Mouse (Mus musculus) limb, embryonic 13.5 days (tissue): ENCODE data around the gene Gm28043. TPM values are rescaled to one million over a fixed set of nuclear protein-coding genes. Genes with fewer than 3 reads are reported as not detected.

ENCODE experiments used
- ATAC-seq: fragments of 200-750 bp; cut with Nextera tagmentation; 2 replicates; pipeline ENCODE4 v1.8.0; 2017; ENCODE audit warnings: low read depth, moderate number of reproducible peaks, moderate TSS enrichment; ENCODE audit not compliant: low FRiP score
- H3K27ac ChIP-seq: fragments of 300-500 bp; sonication (generic); 2 replicates; pipeline ENCODE4 v1.5.1; 2015; ENCODE audit warnings: inconsistent platforms, mild to moderate bottlenecking, moderate library complexity
- H3K27me3 ChIP-seq: fragments of 300-500 bp; sonication (generic); 2 replicates; pipeline ENCODE4 v1.6.1; 2015; ENCODE audit warnings: mild to moderate bottlenecking, inconsistent platforms
- H3K36me3 ChIP-seq: fragments of 300-500 bp; sonication (generic); 2 replicates; pipeline ENCODE4 v1.6.1; 2015; ENCODE audit warnings: inconsistent platforms, mild to moderate bottlenecking, moderate library complexity
- H3K4me1 ChIP-seq: fragments of 300-500 bp; sonication (generic); 2 replicates; pipeline ENCODE4 v1.6.1; 2015; ENCODE audit warnings: inconsistent platforms
- H3K4me2 ChIP-seq: fragments of 300-500 bp; sonication (generic); replicated peaks from 2 replicates; pipeline ENCODE4 v1.6.1; 2015; ENCODE audit warnings: inconsistent platforms, mild to moderate bottlenecking, moderate library complexity
- H3K4me3 ChIP-seq: fragments of 300-500 bp; sonication (generic); 2 replicates; pipeline ENCODE4 v1.5.1; 2015; ENCODE audit warnings: moderate library complexity, mild to moderate bottlenecking, inconsistent platforms
- H3K9ac ChIP-seq: fragments of 300-500 bp; sonication (generic); 2 replicates; pipeline ENCODE4 v1.6.1; 2015; ENCODE audit warnings: mild to moderate bottlenecking, inconsistent platforms
- H3K9me3 ChIP-seq: fragments of 300-500 bp; sonication (generic); 2 replicates; pipeline ENCODE4 v1.6.1; 2016; ENCODE audit warnings: inconsistent platforms
- WGBS: fragments of 180-500 bp; shearing (Covaris S2); methylation state at CpG from one replicate; pipeline ENCODE4 v1.1.7; 2015; 5-methylcytosine and 5-hydroxymethylcytosine counted together
- polyA plus RNA-seq: library from polyadenylated mRNA; unstranded; fragments of >200 nt; fragmentation: Nextera tagmentation; extraction: Ambion mirVana; gene quantifications from 2 replicates; pipeline ENCODE4 v1.2.1, GENCODE M21; 2015

Gene Gm28043
- polyA plus RNA-seq, 1 experiment from 2014 or later: 3.1 TPM

GRCm38 (mm10) chr17:29719628-29720575 lies 105.2 kb downstream of the Gm28043 start:
- H3K9me3 ChIP-seq: no peaks in the 10 kb centered on the region
- no peak overlapping the region for H3K9ac ChIP-seq
- no peaks in the 10 kb centered on the region for H3K36me3 ChIP-seq
- no peaks in the 10 kb centered on the region for H3K27me3 ChIP-seq
- WGBS: 78% methylated on average over 13 of the region's 13 CpGs
- no peak overlapping the region for H3K4me2 ChIP-seq
- H3K4me3 ChIP-seq: no peak overlapping the region
- H3K4me1 ChIP-seq: peaks cover 14% of the 10 kb centered on the region
- no peak for ATAC-seq
- no peak overlapping the region for H3K27ac ChIP-seq

- Histone ChIP-seq H3K27ac (no peak overlapping the region), H3K4me2 (no peak overlapping the region), H3K27me3 (no peaks in the 10 kb centered on the region), H3K4me3 (no peak overlapping the region), H3K9ac (no peak overlapping the region), H3K36me3 (no peaks in the 10 kb centered on the region), H3K4me1 (peaks cover 10% of the 10 kb centered on the region), H3K9me3 (no peaks in the 10 kb centered on the region)
- WGBS: 57% methylated on average over 11 of the region's 11 CpGs
- no peak for ATAC-seq
Observed at GRCm38 (mm10) chr17:29720755-29721365, 106.2 kb downstream of the Gm28043 start.

GRCm38 (mm10) chr17:29724610-29725009 lies 109.9 kb downstream of the Gm28043 start:
- ATAC-seq: no peak

GRCm38 (mm10) chr17:29725027-29725620 lies 110.4 kb downstream of the Gm28043 start:
- no peak overlapping the region for H3K4me3 ChIP-seq
- H3K4me2 ChIP-seq: no peak overlapping the region
- no peaks in the 10 kb centered on the region for H3K9me3 ChIP-seq
- no peaks in the 10 kb centered on the region for H3K27me3 ChIP-seq
- no peak overlapping the region for H3K27ac ChIP-seq
- no peaks in the 10 kb centered on the region for H3K4me1 ChIP-seq
- H3K9ac ChIP-seq: no peak overlapping the region
- no peak for ATAC-seq
- no peaks in the 10 kb centered on the region for H3K36me3 ChIP-seq
- WGBS: 72% methylated on average over 6 of the region's 6 CpGs

More at GRCm38 (mm10) chr17:29724610-29725009, 109.9 kb downstream of the Gm28043 start:
- no peaks in the 10 kb centered on the region for H3K27me3 ChIP-seq
- no peak overlapping the region for H3K4me2 ChIP-seq
- no peak overlapping the region for H3K9ac ChIP-seq
- H3K36me3 ChIP-seq: no peaks in the 10 kb centered on the region
- no peaks in the 10 kb centered on the region for H3K4me1 ChIP-seq
- H3K4me3 ChIP-seq: no peak overlapping the region
- H3K27ac ChIP-seq: no peak overlapping the region
- H3K9me3 ChIP-seq: no peaks in the 10 kb centered on the region
- 67% methylated on average over 6 of the region's 6 CpGs for WGBS

- WGBS: 62% methylated on average over 8 of the region's 8 CpGs
- Histone ChIP-seq H3K9ac (no peak overlapping the region), H3K27ac (no peak overlapping the region), H3K36me3 (no peaks in the 10 kb centered on the region), H3K27me3 (no peaks in the 10 kb centered on the region), H3K4me1 (peaks cover 16% of the 10 kb centered on the region; the same call in 1 of the 2 replicates), H3K4me2 (no peak overlapping the region), H3K4me3 (no peak overlapping the region), H3K9me3 (no peaks in the 10 kb centered on the region)
- no peak for ATAC-seq
Observed at GRCm38 (mm10) chr17:29728082-29728481, 113.4 kb downstream of the Gm28043 start.

- 62% methylated on average over 13 of the region's 13 CpGs for WGBS
- H3K9me3 ChIP-seq: no peaks in the 10 kb centered on the region
- no peaks in the 10 kb centered on the region for H3K36me3 ChIP-seq
- no peak overlapping the region for H3K9ac ChIP-seq
- no peak overlapping the region for H3K27ac ChIP-seq
- no peaks in the 10 kb centered on the region for H3K27me3 ChIP-seq
- H3K4me1 ChIP-seq: peaks cover 16% of the 10 kb centered on the region; the same call in 1 of the 2 replicates
- no peak for ATAC-seq
- no peak overlapping the region for H3K4me2 ChIP-seq
- H3K4me3 ChIP-seq: no peak overlapping the region
Observed at GRCm38 (mm10) chr17:29730510-29731265, 116.0 kb downstream of the Gm28043 start.

- no peak for ATAC-seq
- 40% methylated on average over 12 of the region's 12 CpGs for WGBS
Observed at GRCm38 (mm10) chr17:29731266-29731952, 116.7 kb downstream of the Gm28043 start.

GRCm38 (mm10) chr17:29731953-29732325 lies 117.3 kb downstream of the Gm28043 start:
- 59% methylated on average over 6 of the region's 6 CpGs for WGBS
- H3K4me1 ChIP-seq: peaks cover 16% of the 10 kb centered on the region; the same call in 1 of the 2 replicates
- H3K9me3 ChIP-seq: no peaks in the 10 kb centered on the region
- ATAC-seq: no peak
- no peaks in the 10 kb centered on the region for H3K36me3 ChIP-seq
- H3K27me3 ChIP-seq: no peaks in the 10 kb centered on the region
- H3K27ac ChIP-seq: 0 out of 2 replicates have a peak overlapping the region, but pooled peaks have one; percentile 10
- no peak overlapping the region for H3K9ac ChIP-seq
- no peak overlapping the region for H3K4me3 ChIP-seq
- H3K4me2 ChIP-seq: no peak overlapping the region

More at GRCm38 (mm10) chr17:29731266-29731952, 116.7 kb downstream of the Gm28043 start:
- H3K27me3 ChIP-seq: no peaks in the 10 kb centered on the region
- H3K4me1 ChIP-seq: peaks cover 16% of the 10 kb centered on the region; the same call in 1 of the 2 replicates
- no peaks in the 10 kb centered on the region for H3K36me3 ChIP-seq
- H3K4me3 ChIP-seq: no peak overlapping the region
- H3K27ac ChIP-seq: 0 out of 2 replicates have a peak overlapping the region, but pooled peaks have one; percentile 10
- no peak overlapping the region for H3K4me2 ChIP-seq
- H3K9ac ChIP-seq: no peak overlapping the region
- no peaks in the 10 kb centered on the region for H3K9me3 ChIP-seq

- H3K27ac ChIP-seq: no peak overlapping the region
- WGBS: 82% methylated on average over 2 of the region's 2 CpGs
- no peaks in the 10 kb centered on the region for H3K36me3 ChIP-seq
- no peak overlapping the region for H3K9ac ChIP-seq
- no peaks in the 10 kb centered on the region for H3K27me3 ChIP-seq
- H3K4me3 ChIP-seq: no peak overlapping the region
- no peaks in the 10 kb centered on the region for H3K9me3 ChIP-seq
- no peak overlapping the region for H3K4me2 ChIP-seq
- H3K4me1 ChIP-seq: peaks cover 16% of the 10 kb centered on the region; the same call in 1 of the 2 replicates
- ATAC-seq: no peak
Observed at GRCm38 (mm10) chr17:29732522-29732921, 117.8 kb downstream of the Gm28043 start.

GRCm38 (mm10) chr17:29736448-29737014 lies 121.9 kb downstream of the Gm28043 start:
- H3K4me2 ChIP-seq: no peak overlapping the region
- H3K4me1 ChIP-seq: peaks cover 17% of the 10 kb centered on the region
- no peaks in the 10 kb centered on the region for H3K36me3 ChIP-seq
- no peaks in the 10 kb centered on the region for H3K9me3 ChIP-seq
- no peak for ATAC-seq
- H3K27me3 ChIP-seq: no peaks in the 10 kb centered on the region
- H3K4me3 ChIP-seq: no peak overlapping the region
- no peak overlapping the region for H3K27ac ChIP-seq
- WGBS: 35% methylated on average over 15 of the region's 15 CpGs
- H3K9ac ChIP-seq: no peak overlapping the region
